Mouse (Mus musculus) monocyte, adult 2 months (primary cell): ENCODE results near the gene Eif4enif1.
"Not testable (repeated sequence)": the region's sequence is repeated elsewhere in the genome, so short reads cannot be mapped to it uniquely, and the experiment has no call there.

Experiments
- DNase-seq, 2 experiments: peaks; one replicate each; pipeline ENCODE4 v3.0.0; 2022; ENCODE audit warnings: low spot score in 2 of 2, low read depth in 1 of 2

The Eif4enif1 gene

DNA sequence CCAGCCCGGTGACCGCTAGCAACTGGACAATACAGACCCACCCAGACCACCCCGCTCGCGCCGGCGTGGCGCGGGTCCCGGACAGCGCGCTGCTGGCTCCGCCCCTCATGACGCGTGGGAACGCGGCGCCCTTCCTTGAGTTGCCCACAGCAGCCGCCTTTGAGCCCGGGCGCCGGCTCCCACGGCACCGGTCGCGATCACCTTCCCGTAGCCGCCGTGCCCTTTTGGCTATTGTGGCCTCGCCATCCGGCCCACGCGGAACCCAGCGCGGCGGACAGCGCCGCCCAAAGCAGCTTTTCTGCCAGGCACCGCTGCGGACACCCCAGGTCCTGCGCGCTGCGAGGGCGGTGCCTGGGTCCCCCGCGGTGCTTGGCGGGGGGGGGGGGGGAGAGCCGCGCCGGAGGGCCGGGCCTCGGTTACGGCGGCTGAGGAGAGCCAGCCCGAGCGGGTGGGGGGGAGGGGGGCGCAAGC lies at the start of gene Eif4enif1:
Eif4enif1 (plus strand) TSS at position 162 of the 471 bp plus-strand sequence.
- peak; percentile 66 to 89 for DNase-seq

DNA sequence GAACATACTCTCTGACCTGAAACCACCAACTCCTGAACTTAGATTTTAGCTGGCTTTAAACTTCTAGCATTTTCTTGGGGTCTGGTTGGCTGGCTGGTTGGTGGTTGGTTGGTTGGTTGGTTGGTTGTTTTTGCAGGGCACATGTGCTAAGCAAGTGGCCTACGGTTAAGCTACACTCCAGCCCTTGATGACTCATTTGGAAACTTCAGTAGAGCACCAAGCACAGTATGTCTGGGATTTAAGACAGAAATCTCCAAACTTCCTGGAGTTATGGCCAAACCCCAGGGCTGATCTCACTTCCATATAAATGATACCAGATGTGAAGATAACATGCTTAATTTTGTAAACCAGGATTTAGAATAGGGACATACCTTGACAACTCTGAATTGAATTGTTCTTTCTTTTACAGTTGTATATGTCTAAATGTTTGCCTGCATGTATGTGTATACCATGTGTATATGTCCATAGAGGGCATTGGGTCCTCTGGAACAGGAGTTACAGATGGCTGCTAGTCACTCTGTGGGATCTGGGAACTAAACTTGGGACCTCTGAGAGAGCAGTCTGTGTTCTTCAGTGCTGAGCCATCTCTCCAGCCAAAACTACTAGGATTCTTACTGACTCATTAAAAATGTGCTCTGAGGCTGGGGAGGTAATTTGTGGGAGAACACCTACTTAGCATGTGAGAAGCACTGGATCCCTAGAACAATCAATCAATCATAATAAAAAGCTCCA lies 48.4 kb upstream of the Eif4enif1 start:
- DNase-seq, result peak in 1 of 2 experiments; percentile 77

DNA sequence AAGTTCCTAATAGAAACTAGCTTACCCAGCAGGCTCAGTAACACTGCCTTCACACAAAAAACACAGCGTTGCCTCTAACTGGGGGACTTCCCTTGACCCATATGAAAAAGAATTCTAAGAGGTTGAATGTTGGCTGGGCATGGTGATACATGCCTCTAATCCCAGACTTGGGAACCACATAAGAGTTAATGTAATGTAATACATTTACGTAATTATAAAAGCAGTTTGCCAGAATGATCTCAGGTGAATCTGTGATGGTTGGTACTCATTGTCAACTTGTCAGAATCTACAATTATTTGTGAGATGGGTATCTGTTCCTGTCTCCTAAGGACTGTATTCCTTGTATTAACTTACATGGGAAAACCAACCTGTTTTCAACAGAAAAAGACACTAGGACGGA lies 45.2 kb upstream of the Eif4enif1 start:
- not testable (repeated sequence) for DNase-seq

DNA sequence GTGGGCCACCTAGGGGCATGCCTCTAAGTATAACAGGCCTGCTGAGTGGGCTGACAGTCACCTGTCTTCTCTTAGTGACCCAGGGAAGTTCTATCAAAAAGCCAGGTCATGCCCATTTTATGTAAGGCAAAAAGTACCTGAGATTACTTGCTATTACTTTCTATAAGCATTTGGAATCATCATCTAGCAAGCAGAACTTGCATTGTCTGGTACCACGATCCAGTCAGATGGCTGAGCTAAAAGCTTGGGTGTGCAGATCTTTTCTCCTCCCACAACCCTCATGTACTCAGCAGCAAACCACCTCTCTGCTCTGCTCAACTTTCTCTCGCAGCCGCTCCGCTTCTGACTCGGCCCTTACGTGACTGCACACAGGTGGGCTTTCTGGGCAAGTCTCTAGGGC lies 44.2 kb upstream of the Eif4enif1 start:
- not testable (repeated sequence) for DNase-seq

DNA sequence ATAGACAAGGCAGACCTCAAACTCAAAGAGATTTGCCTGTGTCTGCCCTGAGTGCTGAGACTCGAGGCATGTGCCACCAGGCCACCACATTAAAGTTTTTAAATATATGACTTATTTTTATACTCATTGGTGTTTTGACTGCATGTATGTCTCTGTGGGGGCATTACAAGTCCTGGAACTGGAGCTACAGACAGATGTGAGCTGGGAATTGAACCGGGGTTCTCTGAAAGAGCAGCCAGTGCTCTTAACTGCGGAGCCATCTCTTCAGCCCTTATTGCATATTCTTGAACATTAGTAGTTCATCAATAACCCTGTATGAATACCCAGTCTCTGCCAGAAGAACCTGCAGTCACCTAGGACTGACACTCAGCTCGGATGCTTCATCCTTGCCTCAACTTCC lies 43.4 kb upstream of the Eif4enif1 start:
- DNase-seq, result not testable (repeated sequence)

DNA sequence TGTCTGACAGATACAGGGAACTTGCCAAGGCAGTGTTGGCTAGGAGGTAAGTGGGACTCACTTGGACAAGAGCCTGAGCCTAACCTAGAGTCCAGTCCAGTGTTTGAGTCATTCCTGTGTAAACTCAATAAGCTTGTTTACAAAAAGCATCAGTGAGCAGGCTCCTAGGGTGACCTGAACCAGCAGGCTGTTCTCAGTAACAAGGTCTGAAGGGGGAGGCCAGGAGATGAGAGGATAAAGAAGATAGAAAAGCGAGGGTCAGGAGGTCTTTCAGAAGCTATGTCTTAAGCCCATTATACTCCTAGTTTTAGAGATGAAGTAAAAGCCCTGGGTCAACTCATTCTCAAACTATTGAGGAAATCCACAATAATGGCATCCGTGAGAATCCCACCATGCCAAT lies 40.8 kb upstream of the Eif4enif1 start:
- peak in 1 of 2 experiments; percentile 71 for DNase-seq

DNA sequence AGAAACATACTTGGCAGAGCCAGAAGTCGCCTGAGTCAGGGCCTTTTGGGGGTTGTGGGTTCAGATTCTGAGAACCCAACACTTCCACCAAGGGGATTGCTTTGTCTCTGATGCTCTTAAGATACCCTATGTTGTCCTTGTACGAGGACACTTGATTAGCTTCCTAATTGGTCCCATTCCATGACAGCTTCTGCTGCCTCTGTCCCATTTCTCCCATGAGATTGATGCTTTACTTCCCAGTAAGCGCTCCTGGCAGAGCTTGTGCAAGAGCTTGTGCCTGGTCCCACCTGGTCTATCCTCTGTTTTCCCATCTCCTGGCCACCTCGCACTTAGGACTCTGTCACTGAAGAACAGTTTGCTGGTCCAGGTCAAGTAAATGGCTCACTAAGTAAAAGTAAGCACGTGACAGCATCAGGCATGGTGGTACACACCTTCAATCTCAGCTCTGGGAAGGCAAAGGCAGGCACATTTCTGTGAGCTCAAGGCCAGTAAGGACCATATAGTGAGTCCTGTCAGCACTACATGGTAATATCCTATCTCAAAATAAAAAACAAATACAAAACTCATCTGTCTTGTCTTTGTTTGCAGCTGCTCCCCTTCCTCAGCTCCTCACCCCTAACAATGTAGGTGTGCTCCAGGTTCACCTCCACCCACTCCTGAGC lies 39.8 kb upstream of the Eif4enif1 start:
- peak; percentile 66 to 74 for DNase-seq

DNA sequence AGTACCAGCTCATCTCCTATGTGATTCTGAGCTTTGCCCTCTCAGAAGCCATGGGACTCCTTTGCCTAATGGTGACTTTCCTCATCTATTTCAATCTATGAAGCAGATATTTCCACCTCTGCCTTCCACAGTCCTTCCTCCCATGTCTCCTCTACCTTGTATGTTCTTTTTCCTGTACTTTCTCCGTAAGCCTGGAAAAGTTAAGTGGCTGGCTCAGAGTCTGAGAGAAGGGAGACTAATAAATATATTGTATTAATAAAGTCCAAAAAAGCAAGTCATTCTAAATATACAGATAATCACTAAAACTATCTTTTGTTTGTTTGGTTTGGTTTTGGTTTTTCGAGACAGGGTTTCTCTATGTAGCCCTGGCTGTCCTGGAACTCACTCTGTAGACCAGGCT lies 39.1 kb upstream of the Eif4enif1 start:
- not testable (repeated sequence) for DNase-seq

DNA sequence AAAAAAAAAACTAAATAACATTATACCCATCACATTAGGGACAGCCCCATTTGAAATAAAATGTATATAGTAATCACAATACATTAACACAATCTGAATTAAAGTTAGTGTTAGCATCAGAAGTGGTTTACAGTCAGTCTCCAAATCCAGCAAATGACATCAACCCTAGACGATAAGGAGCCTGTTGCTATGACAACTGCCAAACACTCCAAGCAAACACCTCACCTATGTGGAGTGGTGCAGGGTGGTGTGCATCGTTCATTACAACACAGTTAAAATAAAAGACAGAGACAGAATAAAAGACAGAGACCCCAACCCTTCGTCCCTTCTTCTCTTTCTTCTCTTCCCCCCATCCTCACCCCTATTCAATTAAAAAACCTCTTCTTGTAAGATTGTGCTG lies 38.5 kb upstream of the Eif4enif1 start:
- not testable (repeated sequence) for DNase-seq

DNA sequence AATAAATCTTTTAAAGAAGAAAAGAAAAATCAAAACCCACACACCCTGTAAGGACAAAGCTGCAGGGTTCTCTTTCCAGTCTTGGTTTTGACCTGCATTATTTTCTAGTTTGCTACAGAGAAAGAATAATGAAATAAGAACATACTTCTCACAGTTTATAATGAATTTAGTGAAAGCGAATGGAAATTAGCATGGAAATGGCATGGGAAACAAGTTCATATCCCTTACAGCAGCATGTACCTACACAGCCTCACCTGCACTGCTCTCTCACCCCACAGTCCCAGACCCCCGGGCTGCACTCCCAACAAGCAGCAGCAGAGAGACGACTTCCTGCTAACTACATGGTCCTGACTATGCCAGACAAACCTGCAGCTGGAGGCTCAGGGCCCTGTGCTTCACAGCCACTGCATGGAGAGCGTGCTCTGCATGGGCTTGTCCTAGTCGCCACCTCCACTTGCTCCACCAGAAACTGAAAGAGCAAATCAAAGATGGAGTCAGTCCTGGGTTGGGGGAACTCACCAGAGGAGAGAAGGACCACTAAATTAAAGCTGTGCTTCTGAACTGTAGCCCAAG lies 36.9 kb upstream of the Eif4enif1 start:
- DNase-seq, result not testable (repeated sequence)

DNA sequence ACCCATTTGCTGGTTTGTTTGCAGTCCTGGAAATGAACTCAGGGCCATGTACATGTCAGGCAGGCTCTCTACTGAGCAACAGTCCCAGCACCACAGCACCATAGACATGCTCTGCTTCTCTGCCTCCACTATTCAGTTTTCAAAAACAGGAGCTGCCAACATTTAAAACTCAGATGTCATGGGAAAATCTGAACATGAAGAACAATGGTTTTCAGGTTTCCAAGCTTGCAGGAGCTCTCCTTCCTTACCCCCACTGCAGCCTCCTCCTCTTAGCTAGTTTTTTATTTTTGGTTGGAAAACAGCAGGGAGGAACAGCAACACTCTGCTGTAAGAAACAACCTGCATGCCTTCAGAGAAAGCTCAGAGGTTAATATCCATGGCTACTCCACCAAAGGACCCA lies 35.9 kb upstream of the Eif4enif1 start:
- DNase-seq, result not testable (repeated sequence)

DNA sequence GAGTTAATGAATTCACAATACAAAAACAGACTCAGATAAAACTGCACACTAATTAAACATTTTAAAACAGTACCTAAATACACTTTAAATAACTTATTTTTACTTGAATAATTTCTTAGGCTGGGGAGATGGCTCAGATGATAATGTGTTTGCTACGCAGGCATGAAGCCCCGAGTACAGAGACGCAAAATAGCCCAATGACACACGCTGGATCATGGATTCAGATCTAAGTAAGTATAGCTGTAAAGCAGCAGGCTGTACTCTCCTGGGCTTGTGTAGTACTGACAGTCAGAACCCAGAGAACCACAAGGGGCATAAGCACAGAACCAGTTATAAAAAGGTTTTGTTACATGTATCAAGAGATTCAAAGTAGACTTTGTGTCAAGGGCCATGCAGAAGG lies 35.1 kb upstream of the Eif4enif1 start:
- DNase-seq, result not testable (repeated sequence)

DNA sequence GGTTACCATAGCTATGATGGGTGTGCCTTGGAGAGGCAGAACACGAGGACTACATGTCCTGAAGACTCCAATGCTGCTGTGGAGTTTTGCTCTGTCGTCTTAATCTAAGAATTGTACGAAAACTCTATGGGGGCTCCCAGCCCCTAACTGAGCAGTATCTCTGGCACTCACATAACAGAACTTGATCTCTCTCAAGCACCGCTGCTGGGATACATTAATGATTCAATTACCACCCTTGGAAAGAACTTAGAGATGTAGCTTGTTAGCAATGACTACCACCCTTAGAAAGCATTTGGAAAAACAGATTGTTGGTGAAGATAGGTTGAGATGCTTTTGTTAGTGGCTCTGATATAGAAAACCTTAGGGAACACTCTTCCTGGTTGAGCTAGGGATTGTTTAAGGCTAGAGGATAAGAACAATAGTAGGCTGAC lies 34.6 kb upstream of the Eif4enif1 start:
- DNase-seq, result peak in 1 of 2 experiments; percentile 62

DNA sequence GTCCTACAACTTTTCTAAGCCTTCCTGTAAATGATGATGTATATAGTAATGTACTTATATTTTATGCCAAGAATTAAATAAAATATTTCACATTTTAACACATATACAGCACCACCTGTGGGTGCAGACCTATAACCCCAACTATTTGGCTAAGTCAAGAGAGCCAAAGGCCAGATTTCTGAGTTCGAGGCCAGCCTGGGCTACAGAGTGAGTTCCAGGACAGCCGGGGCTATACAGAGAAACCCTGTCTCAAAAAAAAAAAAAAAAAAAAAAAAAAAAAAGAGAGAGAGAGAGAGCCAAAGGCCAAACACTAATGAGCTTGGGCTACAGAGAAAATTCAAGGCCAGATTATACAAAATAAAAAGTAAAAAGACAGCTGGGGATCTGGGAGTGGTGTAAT lies 33.1 kb upstream of the Eif4enif1 start:
- peak in 1 of 2 experiments; percentile 39 for DNase-seq

DNA sequence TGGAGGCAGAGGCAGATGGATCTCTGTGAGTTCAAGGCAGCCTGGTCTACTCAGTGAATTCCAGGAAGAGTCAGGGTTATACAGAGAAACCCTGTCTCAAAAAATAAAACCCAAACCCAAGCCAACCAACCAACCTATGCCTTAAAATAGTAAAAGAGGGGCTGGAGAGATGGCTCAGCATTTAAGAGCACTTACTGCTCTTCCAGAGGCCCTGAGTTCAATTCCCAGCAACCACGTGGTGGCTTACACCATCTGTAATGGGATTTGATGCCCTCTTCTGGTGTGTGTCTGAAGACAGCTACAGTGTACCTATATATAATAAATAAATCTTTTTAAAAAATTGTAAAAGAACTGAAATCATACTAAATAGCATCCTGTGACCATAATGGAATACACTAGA lies 30.3 kb upstream of the Eif4enif1 start:
- peak in 1 of 2 experiments; percentile 51 for DNase-seq

DNA sequence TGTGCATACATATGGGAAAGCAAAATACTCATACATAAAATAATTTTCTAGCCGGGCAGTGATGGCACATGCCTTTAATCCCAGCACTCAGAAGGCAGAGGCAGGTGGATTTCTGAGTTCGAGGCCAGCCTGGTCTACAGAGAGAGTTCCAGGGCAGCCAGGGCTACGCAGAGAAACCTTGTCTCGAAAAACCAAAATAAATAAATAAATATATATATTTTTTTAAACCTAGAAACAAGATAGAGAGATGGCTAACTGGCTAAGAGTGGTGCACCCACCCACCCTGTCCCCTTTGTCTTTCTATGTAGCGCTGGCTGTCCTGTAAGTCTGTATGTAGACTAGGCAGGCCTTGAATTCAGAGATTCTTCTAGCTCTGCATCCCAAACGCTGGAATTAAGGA lies 29.7 kb upstream of the Eif4enif1 start:
- DNase-seq, result not testable (repeated sequence)

DNA sequence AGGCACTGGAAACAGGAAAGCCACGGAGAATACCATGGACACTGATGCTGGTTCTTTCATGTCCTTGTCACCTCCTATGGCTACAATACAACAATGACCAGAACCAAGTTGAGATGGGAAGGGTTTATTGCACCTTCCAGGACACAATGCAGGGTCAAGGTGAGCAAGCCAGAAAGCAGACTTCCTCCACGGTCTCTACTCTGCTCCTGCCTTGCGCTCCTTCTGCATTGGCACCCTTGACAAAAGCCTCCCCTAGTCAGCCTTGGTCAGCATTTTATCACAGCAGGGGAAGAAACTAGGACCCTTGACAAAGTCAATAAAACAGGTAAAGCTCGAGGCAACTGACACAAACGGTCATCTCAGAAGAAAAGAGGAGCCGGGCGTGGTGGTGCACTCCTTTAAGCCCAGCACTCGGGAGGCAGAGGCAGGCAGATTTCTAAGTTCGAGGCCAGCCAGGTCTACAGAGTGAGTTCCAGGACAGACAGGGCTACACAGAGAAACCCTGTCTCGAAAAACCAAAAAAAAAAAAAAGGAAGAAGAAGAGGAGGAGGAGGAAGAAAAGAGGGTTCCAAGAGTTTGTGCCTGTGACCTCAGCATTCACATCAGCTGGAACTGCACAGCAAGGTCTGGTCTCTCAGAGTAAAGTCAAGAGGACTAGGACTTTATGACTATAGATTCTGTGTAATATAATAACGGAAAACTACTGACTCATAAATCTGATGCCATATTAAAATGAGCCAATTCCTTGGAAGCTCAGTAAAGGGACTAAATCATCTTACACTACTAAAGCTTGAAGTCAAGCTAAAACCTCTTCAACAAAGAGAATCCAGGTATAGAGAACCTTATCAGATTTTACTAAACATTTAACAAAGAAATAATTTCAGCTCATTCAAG lies 28.5 kb upstream of the Eif4enif1 start:
- DNase-seq, result peak in 1 of 2 experiments; percentile 73

DNA sequence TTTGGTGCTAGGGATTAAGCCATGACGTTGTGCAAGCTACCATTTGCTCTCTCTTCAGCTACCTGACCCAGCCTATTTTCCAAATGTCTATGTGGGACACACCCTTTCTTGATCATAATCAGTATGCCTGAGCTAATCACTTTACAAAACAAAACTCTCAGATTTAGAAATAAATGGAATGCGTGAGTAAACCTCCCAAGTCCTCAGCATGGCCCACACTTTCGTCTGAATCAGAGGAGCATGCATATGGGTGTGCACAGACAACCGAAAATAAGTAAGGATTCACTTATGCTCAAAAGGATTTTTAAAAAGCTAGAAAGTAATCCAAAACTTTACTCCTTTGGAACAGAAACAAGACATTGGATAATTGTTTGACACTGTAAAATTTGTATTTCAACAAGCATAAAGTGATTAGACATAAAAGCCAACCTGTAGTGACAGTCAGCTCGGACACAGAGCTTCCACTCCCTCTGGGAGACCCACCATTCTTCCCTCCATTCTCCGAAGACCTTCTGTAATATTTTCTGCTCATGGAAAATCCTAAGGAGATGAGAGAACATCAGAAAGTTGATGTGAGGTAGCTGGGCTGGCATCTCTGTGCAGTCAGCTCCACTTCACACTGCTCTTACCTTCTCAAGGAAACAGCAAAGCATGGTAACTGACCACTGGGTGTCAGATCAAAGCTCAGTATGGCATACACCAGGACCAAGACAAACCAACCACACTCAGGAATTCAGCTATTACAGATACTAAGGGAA lies 23.0 kb upstream of the Eif4enif1 start:
- not testable (repeated sequence) for DNase-seq

DNA sequence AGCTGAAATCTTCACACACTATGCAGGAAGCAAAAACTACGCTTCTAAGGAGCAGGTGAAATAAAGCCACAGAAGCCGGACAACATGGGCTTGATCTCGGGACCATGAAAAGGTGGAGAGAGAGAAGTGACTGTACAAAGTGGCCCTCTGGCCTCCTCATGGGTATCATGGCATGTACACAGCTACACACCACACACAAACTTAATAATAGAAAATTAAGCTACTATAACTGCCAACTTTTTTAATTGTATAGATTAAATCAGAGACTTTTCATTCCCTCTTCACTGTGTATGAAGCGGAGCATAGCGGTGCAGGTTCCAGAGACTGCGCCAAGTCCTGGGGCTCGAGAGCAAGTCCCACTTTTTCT lies 22.5 kb upstream of the Eif4enif1 start:
- DNase-seq, result peak in 1 of 2 experiments; percentile 57

DNA sequence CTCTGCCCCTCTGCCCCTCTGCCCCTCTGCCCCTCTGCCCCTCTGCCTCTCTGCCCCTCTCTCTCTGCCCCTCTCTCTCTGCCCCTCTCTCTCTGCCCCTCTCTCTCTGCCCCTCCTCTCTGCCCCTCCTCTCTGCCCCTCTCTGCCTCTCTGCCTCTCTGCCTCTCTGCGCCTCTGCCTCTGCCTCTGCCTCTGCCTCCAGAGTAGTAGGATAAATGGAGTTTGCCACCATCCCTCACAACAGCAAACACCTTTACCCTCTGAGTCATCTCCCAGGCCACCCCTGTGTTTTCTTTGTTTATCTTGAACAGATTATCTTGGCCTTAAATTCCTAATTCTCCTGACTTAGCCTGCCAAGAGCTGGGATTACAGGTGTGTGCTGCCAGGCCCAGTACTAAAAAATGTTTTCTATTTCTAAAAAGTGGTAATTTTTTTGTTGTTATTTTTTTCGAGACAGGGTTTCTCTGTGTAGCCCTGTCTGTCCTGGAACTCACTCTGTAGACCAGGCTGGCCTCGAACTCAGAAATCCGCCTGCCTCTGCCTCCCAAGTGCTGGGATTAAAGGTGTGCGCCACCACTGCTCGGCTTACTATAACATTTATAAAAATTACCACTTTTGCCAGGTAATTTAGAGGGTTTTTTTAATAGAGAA lies 21.6 kb upstream of the Eif4enif1 start:
- DNase-seq, result peak in 1 of 2 experiments; percentile 18
